Mouse (Mus musculus) erythroid progenitor cell, adult 5-6 weeks (primary cell): ENCODE results near the gene Nckap1. TPM values are rescaled to one million over a fixed set of nuclear protein-coding genes. Genes with fewer than 3 reads are reported as not detected.

ENCODE experiments used
- total RNA-seq, 2 experiments: library from RNA; stranded (forward) in 1 of 2; stranded (reverse) in 1 of 2; fragments of 150-400 nt in 1 of 2; fragments of 186-747, 209-891 nt in 1 of 2; gene quantifications; 2 replicates each; pipeline versions ENCODE4 v1.2.3 to v1.2.4; 2015 to 2017; ENCODE audit warnings: low replicate concordance in 2 of 2

Gene Nckap1
- total RNA-seq, 2 experiments from 2014 or later: 4.6 to 11.1 TPM

Other genes with a start within 250 kb of the Nckap1 start
- gene Frzb, start 133.8 kb downstream of the Nckap1 start, total RNA-seq (2015; ENCODE audit: low replicate concordance): not detected in 2 replicates
- gene Frzb, start 133.8 kb downstream of the Nckap1 start, total RNA-seq (2017; ENCODE audit: low replicate concordance): not detected in 2 replicates
- gene Dusp19, start 35.7 kb upstream of the Nckap1 start, total RNA-seq (2015; ENCODE audit: low replicate concordance): 3.6 and 6.7 TPM in 2 replicates
- not detected in 2 replicates for gene Dusp19, start 35.7 kb upstream of the Nckap1 start, total RNA-seq (2017; ENCODE audit: low replicate concordance)
- 34.0 and 64.2 TPM in 2 replicates for gene Nup35, start 35.9 kb upstream of the Nckap1 start, total RNA-seq (2015; ENCODE audit: low replicate concordance)
- gene Nup35, start 35.9 kb upstream of the Nckap1 start, total RNA-seq (2017; ENCODE audit: low replicate concordance): 43.5 and 56.1 TPM in 2 replicates